ENCODE assay signal across 22 mouse cellular contexts in genomic region chr2:143973161-143973560, GRCm38 (mm10). TPM values are rescaled to one million over a fixed set of nuclear protein-coding genes. Genes with fewer than 3 reads are reported as not detected.
DNase-seq lines count a peak whose midpoint lies in the region.
"Had no signal": no experiment of that assay in that cellular context is flagged by ENCODE, and none has a peak within 500 bp of the region (broad histone marks: within the 10 kb centered on the region; RNA-seq: fewer than 3 reads in every experiment).

No protein-coding gene starts in this region.

- DNase-seq in gastrocnemius, postnatal 14 days = peak; percentile 22
- no peak for DNase-seq in gastrocnemius, adult 18-20 months (ENCODE audit: low spot score)
- peak; percentile 72 for DNase-seq in cerebellum, adult 11-12 months
- peak; percentile 71 for DNase-seq in cerebellum, adult 9-10 months
- DNase-seq in cerebellum, postnatal 36 days = peak; percentile 47 to 54
- DNase-seq in right cerebral cortex, adult 2 months (ENCODE audit: low spot score in 2 of 2) = no peak
- no peak for DNase-seq in lung, adult 18-20 months
- DNase-seq: adrenal gland, postnatal 36 days; embryo, embryonic 11 days; forebrain, postnatal 0 days; gastrocnemius, postnatal 10 days; heart, postnatal 4 days; kidney, adult 9 months; kidney, postnatal 10 days; right cerebral cortex, postnatal 14 days; thymus, postnatal 14 days had no signal

- intact Hi-C loops in gastrocnemius, postnatal 14 days (cut with DNase I; ENCODE audit: low total_unique reads) = loop anchor here (10.0 kb wide), 1 partner anchor 242 kb away; no protein-coding TSS in a partner anchor

RNA-seq across cellular contexts. Expression of gene Rrbp1, which starts 37.9 kb away (rescaled TPM):
- total RNA-seq in gastrocnemius, postnatal 14 days (2021) = 10 to 100 TPM; 73.6 to 99.8 TPM
- total RNA-seq in gastrocnemius, adult 18-20 months (2021) = 10 to 100 TPM; 32.0 to 39.3 TPM

RNA-seq across cellular contexts. Expression of gene Dstn, which starts 58.0 kb away (rescaled TPM):
- total RNA-seq in gastrocnemius, postnatal 14 days (2021) = 10 to 100 TPM; 43.1 to 52.3 TPM
- 10 to 100 TPM; 22.0 to 27.3 TPM for total RNA-seq in gastrocnemius, adult 18-20 months (2021)

RNA-seq across cellular contexts. Expression of gene Banf2, which starts 59.7 kb away (rescaled TPM):
- not detected for total RNA-seq in gastrocnemius, postnatal 14 days (2021)
- total RNA-seq in gastrocnemius, adult 18-20 months (2021) = not detected
- total RNA-seq: adrenal gland, postnatal 36 days; forebrain, postnatal 0 days; gastrocnemius, postnatal 10 days; granulocyte monocyte progenitor cell, adult 5-6 weeks; heart, postnatal 4 days; layer of hippocampus, postnatal 10 days; left cerebral cortex, adult 18-20 months; left cerebral cortex, postnatal 14 days; megakaryocyte-erythroid progenitor cell, adult 5-6 weeks; monocyte, adult 5-6 weeks had no signal

Comparison
In these comparisons a context has a peak if more than half of its experiments do, and no peak if none do; other contexts are left out.
1. DNase-seq: peak in gastrocnemius, postnatal 14 days (single experiment), cerebellum, adult 11-12 months (single experiment), cerebellum, adult 9-10 months (single experiment) and cerebellum, postnatal 36 days (2 of 2); none in gastrocnemius, adult 18-20 months (single experiment), right cerebral cortex, adult 2 months (0 of 2) and lung, adult 18-20 months (0 of 2).